Mouse (Mus musculus): ENCODE measurements around the gene Slc6a16. TPM values are rescaled to one million over a fixed set of nuclear protein-coding genes. Genes with fewer than 3 reads are reported as not detected.

Slc6a16 gene
- polyA plus RNA-seq (2017; shearing (Covaris generic)) = not detected

GRCm38 (mm10) chr7:45240633-45241388, at the start of gene Slc6a16:
Gene Slc6a16, plus strand, starts transcription at chr7:45241085.

GRCm38 (mm10) chr7:45204380-45205143, 36.3 kb upstream of the Slc6a16 start, which contains the start of gene Ccdc155:
Gene Ccdc155, minus strand, starts transcription at chr7:45204892.

GRCm38 (mm10) chr7:45211851-45212251, 29.0 kb upstream of the Slc6a16 start, which contains the start of gene Dkkl1:
Gene Dkkl1, minus strand, starts transcription at chr7:45212147.

GRCm38 (mm10) chr7:45215673-45216441, 25.0 kb upstream of the Slc6a16 start, which contains the start of gene Tead2:
Gene Tead2, plus strand, starts transcription at chr7:45215753.

GRCm38 (mm10) chr7:45238723-45239496, 2.0 kb upstream of the Slc6a16 start, which contains the start of gene Cd37:
Gene Cd37, minus strand, starts transcription at chr7:45239115.

GRCm38 (mm10) chr7:45277136-45277760, 36.4 kb downstream of the Slc6a16 start, which contains the start of gene Slc6a21:
Gene Slc6a21, plus strand, starts transcription at chr7:45277513.

Other genes with a start within 250 kb of the Slc6a16 start
- 248 TPM for gene Irf3, start 243.4 kb upstream of the Slc6a16 start, polyA plus RNA-seq (2017; shearing (Covaris generic))
- gene Bcl2l12, start 242.4 kb upstream of the Slc6a16 start, polyA plus RNA-seq (2017; shearing (Covaris generic)) = 29.1 TPM
- 27.6 TPM for gene Scaf1, start 224.7 kb upstream of the Slc6a16 start, polyA plus RNA-seq (2017; shearing (Covaris generic))
- gene Rras, start 223.1 kb upstream of the Slc6a16 start, polyA plus RNA-seq (2017; shearing (Covaris generic)) = 15.1 TPM
- 3.5 TPM for gene Prr12, start 188.2 kb upstream of the Slc6a16 start, polyA plus RNA-seq (2017; shearing (Covaris generic))
- gene Nosip, start 178.7 kb upstream of the Slc6a16 start, polyA plus RNA-seq (2017; shearing (Covaris generic)) = 127 TPM
- gene Prrg2, start 178.4 kb upstream of the Slc6a16 start, polyA plus RNA-seq (2017; shearing (Covaris generic)) = 3.2 TPM
- 159 TPM for gene Rcn3, start 148.9 kb upstream of the Slc6a16 start, polyA plus RNA-seq (2017; shearing (Covaris generic))
- gene Fcgrt, start 137.2 kb upstream of the Slc6a16 start, polyA plus RNA-seq (2017; shearing (Covaris generic)) = 6.5 TPM
- gene Rps11, start 116.6 kb upstream of the Slc6a16 start, polyA plus RNA-seq (2017; shearing (Covaris generic)) = 2,486 TPM
- gene Rpl13a, start 112.3 kb upstream of the Slc6a16 start, polyA plus RNA-seq (2017; shearing (Covaris generic)) = 2,118 TPM
- gene Gm45713, start 104.9 kb upstream of the Slc6a16 start, polyA plus RNA-seq (2017; shearing (Covaris generic)) = not detected
- 225 TPM for gene Flt3l, start 104.7 kb upstream of the Slc6a16 start, polyA plus RNA-seq (2017; shearing (Covaris generic))
- 59.5 TPM for gene Pih1d1, start 86.8 kb upstream of the Slc6a16 start, polyA plus RNA-seq (2017; shearing (Covaris generic))
- gene Aldh16a1, start 86.5 kb upstream of the Slc6a16 start, polyA plus RNA-seq (2017; shearing (Covaris generic)) = 70.8 TPM
- not detected for gene Slc17a7, start 77.1 kb upstream of the Slc6a16 start, polyA plus RNA-seq (2017; shearing (Covaris generic))
- not detected for gene Gfy, start 61.5 kb upstream of the Slc6a16 start, polyA plus RNA-seq (2017; shearing (Covaris generic))
- gene Pth2, start 60.1 kb upstream of the Slc6a16 start, polyA plus RNA-seq (2017; shearing (Covaris generic)) = not detected
- gene Ccdc155, start 36.2 kb upstream of the Slc6a16 start, polyA plus RNA-seq (2017; shearing (Covaris generic)) = 0.26 TPM
- 23.5 TPM for gene Dkkl1, start 28.9 kb upstream of the Slc6a16 start, polyA plus RNA-seq (2017; shearing (Covaris generic))
- gene Tead2, start 25.3 kb upstream of the Slc6a16 start, polyA plus RNA-seq (2017; shearing (Covaris generic)) = 1.8 TPM
- gene Cd37, start 2.0 kb upstream of the Slc6a16 start, polyA plus RNA-seq (2017; shearing (Covaris generic)) = 675 TPM
- not detected for gene Slc6a21, start 36.4 kb downstream of the Slc6a16 start, polyA plus RNA-seq (2017; shearing (Covaris generic))
- gene Trpm4, start 92.7 kb downstream of the Slc6a16 start, polyA plus RNA-seq (2017; shearing (Covaris generic)) = 22.4 TPM
- not detected for gene Hrc, start 94.2 kb downstream of the Slc6a16 start, polyA plus RNA-seq (2017; shearing (Covaris generic))
- not detected for gene Ppfia3, start 125.9 kb downstream of the Slc6a16 start, polyA plus RNA-seq (2017; shearing (Covaris generic))
- not detected for gene Lin7b, start 129.5 kb downstream of the Slc6a16 start, polyA plus RNA-seq (2017; shearing (Covaris generic))
- gene Snrnp70, start 154.7 kb downstream of the Slc6a16 start, polyA plus RNA-seq (2017; shearing (Covaris generic)) = 227 TPM
- gene Kcna7, start 164.6 kb downstream of the Slc6a16 start, polyA plus RNA-seq (2017; shearing (Covaris generic)) = not detected
- 0.78 TPM for gene Ntf5, start 172.6 kb downstream of the Slc6a16 start, polyA plus RNA-seq (2017; shearing (Covaris generic))
- not detected for gene Lhb, start 179.7 kb downstream of the Slc6a16 start, polyA plus RNA-seq (2017; shearing (Covaris generic))
- gene Gys1, start 193.8 kb downstream of the Slc6a16 start, polyA plus RNA-seq (2017; shearing (Covaris generic)) = 18.4 TPM
- gene Ruvbl2, start 197.0 kb downstream of the Slc6a16 start, polyA plus RNA-seq (2017; shearing (Covaris generic)) = 64.0 TPM
- 2,222 TPM for gene Ftl1, start 218.8 kb downstream of the Slc6a16 start, polyA plus RNA-seq (2017; shearing (Covaris generic))
- gene Bax, start 225.8 kb downstream of the Slc6a16 start, polyA plus RNA-seq (2017; shearing (Covaris generic)) = 253 TPM
- gene Tulp2, start 240.8 kb downstream of the Slc6a16 start, polyA plus RNA-seq (2017; shearing (Covaris generic)) = 1.0 TPM
- not detected for gene Gm45808, start 245.7 kb downstream of the Slc6a16 start, polyA plus RNA-seq (2017; shearing (Covaris generic))
- gene Dhdh, start 247.7 kb downstream of the Slc6a16 start, polyA plus RNA-seq (2017; shearing (Covaris generic)) = 0.95 TPM